ENCODE assay signal across 24 mouse cellular contexts in the genomic region with DNA sequence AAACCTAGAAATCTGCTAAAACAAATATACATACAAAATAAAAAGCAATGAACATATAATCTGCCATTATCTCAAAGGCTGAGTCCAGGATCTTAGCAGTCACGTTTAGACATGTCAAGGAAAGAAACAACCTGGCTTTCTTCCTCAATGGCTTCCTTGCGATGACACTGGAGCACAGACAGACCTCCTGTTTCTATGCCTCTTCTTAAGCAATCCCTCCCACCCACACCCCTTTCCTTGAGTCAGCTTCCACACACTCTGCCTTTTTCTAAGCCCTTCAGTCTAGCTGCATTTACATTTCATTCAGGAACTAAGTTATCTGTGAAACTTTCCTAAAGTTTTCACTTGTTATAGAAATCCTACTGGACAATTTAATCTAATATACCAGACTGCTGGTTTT.
"Had no signal": no experiment of that assay in that cellular context is flagged by ENCODE, and none has a peak within 500 bp of the region (broad histone marks: within the 10 kb centered on the region; RNA-seq: fewer than 3 reads in every experiment).

No protein-coding gene starts in this region.

- H3K4me3 ChIP-seq: heart, embryonic 10.5 days; heart, embryonic 12.5 days; hindbrain, embryonic 10.5 days; hindbrain, embryonic 12.5 days; intestine, embryonic 15.5 days; layer of hippocampus, adult 2 months; left cerebral cortex, adult 2 months; limb, embryonic 10.5 days; limb, embryonic 12.5 days had no signal

- H3K9me3 ChIP-seq: heart, embryonic 10.5 days; heart, embryonic 12.5 days; hindbrain, embryonic 10.5 days; hindbrain, embryonic 12.5 days; intestine, embryonic 15.5 days; limb, embryonic 10.5 days; limb, embryonic 12.5 days had no signal

- H3K36me3 ChIP-seq: intestine, embryonic 15.5 days had no signal

- ATAC-seq: hindbrain, embryonic 16.5 days; inflammation-experienced regulatory T-cells, adult 6 months; intestine, embryonic 15.5 days; intestine, postnatal 0 days had no signal

- DNase-seq: gastrocnemius, postnatal 14 days; gastrocnemius, postnatal 36 days; heart, adult 18-20 months; heart, postnatal 10 days; heart, postnatal 4 days; kidney, adult 18-20 months; kidney, adult 8-10 months; kidney, postnatal 10 days; kidney, postnatal 25 days; kidney, postnatal 4 days; liver had no signal

- H3K27ac ChIP-seq: heart, embryonic 10.5 days; hindbrain, embryonic 10.5 days; hindbrain, embryonic 12.5 days; hindbrain, embryonic 14.5 days; intestine, embryonic 15.5 days; layer of hippocampus, adult 2 months; left cerebral cortex, adult 2 months; limb, embryonic 10.5 days; limb, embryonic 12.5 days had no signal

- H3K27me3 ChIP-seq: heart, embryonic 12.5 days; hindbrain, embryonic 12.5 days; intestine, embryonic 15.5 days; limb, embryonic 12.5 days had no signal
